Mouse (Mus musculus): ENCODE measurements around the gene Tmcc3.

Tmcc3 gene

DNA sequence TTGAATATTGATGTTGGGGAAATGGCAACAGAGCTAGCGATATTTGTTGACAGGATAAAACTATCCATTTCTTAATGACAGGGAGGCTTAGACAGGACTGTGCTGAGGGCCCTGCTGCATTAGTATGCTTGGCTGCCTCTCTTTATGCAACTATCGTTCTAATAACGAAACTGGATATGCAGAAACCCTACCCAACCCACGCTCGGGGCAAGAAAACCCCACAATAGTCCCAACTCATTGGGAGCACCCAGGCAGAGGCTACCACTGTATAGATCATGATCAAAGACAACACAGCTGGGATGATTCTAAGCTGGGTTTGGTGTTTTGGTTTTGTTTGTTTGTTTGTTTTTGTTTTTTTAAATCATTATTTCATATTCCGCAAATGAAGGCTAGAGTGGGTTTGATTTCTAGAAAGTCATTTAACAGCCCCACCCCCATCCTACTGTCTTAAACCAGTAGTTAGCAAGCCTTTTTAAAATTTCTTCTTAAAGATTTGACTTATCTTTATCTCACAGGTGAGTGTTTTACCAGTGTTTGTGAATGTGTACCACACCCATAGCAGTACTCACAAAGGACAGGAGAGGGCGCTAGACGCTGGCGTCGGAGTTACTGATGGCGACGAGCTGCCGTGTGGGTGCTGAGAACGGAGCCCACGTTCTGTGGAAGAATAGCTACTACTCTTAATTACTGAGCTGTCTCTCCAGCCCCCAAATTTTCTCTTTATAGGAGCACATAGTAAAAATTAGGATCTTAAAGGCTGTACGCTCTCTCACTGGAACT, 20.8 kb downstream of the Tmcc3 start:
- DNase-seq = no peak

DNA sequence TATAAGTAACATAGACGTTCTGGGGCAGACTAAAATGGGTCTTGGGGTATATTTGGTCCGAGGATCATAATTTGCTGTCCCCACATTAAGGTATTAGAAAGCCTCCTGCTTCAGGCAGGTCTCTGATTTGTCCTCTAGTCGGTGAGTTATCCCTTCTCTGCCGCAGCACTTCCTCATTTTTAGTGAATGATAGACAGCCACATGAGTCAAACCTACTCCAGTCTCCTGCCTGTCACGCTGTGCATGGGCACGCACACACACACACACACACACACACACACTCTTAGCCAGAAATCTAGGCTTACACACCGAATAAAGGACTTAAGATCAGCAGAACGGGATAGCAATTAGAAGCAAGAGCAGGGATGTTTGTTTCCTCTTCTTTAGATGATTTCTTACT, 21.6 kb downstream of the Tmcc3 start:
- DNase-seq = no peak

DNA sequence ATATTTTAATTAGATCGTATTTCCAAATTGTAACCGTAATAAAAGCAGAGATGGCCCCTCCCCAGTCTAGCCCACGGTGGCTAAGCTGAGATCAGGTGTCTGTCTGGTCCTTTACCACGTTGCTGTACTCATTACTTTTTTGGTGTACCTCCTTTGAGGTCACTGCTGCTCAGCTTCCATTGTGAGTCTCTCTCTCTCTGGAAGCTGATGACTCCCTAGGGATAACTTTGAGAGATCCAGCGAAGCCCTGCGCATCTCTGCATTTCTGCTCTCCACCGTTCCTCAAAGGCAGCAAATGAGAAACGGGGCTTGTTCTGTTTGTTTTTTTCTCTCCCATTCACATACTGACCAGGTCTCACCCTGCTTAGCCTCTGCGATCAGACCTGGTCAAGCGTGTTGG, 23.3 kb downstream of the Tmcc3 start:
- DNase-seq = no peak

DNA sequence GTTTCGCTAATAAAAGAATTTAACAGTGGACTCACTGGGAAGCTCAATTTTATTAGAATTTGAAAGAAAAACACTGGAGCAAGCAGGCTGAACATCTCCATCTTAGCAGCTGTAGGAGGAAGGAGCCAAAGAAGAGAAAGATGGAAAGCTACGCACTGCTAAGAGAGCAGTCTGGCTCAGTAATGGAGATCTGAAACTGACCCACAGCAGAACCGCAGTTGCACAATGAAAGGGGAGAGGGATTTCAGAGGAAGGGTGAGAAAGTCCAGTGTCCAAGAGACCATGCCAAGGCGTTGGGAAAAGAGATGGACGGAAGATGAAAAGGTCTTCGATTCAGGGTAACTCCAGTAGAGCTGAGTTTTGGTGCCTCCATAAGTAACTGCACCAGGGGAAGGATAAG, 24.3 kb downstream of the Tmcc3 start:
- no peak for DNase-seq

DNA sequence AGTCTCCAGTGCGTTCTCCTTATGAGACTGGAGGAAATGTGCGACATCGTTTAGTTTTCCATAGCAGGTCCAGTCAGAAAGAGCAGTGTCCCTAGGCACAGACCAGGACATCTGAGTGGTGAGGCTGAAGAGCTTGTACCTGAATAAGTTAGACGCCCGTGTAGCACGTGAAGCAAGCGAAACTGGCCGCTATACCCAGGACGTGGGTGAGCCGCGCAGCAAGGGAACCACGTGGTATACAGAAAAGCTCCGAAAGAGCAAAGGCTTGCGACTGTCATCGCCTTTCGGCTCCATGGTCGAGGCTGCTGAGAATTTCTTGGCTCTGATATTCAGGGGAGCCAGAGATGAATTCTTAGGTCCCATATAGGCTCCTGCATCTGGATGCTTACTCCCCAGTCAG, 29.8 kb downstream of the Tmcc3 start:
- no peak for DNase-seq

DNA sequence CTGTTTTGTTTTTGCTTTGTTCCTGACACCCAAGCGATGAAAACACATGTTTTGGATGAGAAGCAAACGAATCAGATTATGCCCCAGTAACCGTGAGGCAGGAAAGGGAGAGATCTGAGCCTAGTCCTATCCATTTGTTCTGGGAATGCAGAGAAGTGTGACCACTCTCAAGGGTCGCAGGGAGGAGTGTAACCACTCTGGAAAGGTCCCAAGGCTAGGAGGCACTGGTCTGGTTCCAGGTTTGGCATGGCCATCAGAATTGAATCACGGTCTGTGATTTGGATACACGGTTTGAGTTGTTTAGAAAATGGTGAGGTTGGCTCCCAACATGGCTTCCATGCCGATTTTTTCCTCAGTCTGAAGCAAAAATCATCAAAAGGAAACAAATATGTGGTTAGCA, 30.5 kb downstream of the Tmcc3 start:
- DNase-seq = no peak

DNA sequence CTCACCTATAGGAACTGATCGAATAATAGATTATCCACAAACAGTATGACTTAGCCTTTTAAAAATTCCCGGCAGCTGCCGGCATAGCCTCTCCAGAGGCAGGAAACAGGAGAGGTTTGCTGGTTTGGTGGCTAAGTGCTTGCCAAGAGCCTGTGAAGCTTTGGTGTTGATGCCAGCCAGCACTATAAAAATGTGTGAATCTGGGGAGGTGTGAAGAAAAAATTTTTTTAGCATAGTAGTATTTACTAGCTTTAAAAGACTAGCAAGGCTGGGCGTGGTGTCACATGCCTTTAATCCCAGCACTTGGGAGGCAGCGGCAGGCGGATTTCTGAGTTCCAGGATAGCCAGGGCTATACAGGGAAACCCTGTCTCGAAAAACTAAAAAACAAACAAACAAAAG, 31.8 kb downstream of the Tmcc3 start:
- no peak for DNase-seq

DNA sequence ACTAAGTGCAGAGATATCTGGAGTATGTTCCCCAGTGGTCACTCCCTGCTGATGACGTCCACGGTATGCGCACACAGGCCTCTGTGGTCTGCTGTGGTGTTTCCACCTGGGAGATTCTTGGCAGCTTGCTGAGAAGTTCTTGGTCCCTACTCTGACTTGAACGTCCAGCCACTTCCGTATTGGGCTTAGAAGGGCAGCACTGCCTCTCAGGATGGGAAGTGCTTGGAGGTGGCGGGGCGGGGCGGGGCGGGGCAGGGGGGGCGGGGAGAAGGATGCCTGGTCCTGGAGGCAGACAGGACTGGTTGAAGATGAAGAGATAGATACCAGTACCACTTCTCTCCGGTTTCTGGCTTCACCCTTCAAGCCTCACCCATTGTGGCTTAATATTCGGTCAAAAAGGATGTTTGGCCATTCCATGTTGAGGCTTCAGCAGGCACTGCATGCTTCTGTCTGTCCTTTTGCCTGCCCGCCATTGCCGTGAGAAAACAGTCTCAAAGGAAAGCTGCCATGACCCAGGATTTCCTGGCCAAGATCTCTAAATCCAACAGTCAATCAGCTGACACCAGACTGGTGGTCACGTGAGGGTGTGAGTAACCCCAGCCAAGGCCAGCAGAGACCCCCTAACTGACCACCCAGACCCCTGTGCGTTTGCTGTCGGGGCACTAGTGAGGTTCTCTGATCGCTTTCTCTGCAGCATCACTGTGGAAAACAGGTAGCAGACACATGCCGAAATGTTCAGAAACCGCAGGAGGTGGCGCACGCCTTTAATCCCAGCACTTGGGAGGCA, 33.1 kb downstream of the Tmcc3 start:
- no peak for DNase-seq

DNA sequence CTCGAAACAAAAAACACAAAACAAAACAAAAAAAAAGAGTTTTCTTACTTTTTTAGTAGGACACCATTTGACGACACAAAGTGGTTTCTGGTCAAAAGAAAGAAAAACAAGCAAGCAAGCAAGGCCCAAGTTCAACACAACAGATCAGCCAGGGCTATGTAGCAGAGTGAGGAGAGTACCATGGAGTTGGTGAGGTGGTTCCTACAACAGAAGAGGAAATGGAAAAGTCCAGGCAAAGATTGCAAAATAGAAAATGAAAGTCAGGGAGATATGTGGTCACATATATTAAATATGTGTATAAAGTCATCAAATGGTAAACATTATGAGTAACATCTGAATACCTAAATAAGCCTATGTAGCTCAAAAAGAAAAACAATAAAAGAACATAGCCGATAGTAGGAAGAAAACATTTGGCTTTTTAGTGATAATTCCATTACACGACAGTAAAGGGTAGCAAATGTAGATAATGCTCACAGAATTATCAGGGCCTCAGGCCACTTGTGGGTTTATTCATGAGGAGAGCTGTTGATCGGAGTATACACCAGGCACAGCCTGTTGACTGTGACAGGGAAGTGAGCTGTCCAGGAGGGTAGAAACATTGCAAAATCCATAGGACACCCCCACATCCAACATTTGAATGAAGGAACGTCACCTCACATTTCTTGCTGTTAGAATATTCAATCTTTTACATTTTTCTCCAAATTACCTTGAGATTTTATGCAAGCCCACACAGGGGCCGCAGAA, 33.9 kb downstream of the Tmcc3 start:
- no peak for DNase-seq

DNA sequence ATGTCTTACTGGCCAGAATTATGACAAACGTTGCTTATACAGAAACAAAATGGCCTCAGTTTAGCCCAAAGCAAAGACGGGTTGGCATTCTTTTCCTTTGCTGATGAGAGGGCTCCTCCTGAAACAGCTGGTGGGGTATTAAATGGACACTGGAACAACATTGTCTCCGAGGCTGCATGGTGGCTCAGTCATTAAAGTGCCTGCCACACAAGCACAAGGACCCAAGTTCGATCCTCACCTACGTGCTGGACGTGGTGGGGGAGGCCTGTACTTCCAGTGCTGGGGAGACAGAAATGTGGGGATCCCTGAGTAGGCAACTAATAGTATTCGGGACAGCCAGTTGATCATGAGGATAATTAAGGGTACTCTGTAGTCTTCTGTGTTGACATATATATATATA, 34.8 kb downstream of the Tmcc3 start:
- no peak for DNase-seq

DNA sequence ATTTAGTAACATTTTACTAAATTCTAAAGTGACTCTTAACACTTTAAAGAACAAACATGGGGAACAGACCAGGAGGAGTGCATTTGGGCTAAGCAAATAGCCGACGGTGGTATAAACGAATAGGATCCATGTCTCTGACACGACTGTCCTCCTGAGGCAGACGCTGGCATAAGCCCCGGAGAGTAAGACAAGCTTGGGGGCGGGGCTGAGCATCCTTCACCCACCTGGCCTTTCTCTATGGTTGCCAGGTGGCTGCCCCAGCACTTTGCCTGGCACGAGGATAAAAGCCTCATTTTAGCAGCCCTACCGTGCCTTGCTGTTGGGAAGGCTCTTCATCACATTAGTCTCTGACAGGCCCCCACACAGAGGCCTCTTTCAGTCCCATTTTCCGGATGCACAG, 35.5 kb downstream of the Tmcc3 start:
- DNase-seq = peak; percentile 12 to 20

DNA sequence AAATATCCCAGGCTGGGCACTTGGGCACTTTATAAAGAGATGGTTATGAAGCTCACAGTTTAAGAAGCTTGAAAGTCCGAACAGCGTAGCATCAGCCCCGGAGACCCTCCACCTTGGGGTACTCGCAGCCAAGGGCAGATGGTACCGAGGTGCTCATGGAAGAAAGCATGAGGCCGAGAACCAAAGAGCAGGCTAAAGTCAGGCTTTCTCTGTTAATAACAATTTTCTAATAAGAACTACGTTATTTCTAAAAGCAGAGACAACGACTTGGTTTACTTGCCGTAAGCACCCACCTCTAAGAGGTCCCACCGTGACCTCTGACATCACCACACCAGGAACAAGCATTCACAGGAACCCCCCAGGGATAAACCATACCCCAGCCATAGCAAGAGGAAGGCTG, 36.2 kb downstream of the Tmcc3 start:
- DNase-seq = no peak

DNA sequence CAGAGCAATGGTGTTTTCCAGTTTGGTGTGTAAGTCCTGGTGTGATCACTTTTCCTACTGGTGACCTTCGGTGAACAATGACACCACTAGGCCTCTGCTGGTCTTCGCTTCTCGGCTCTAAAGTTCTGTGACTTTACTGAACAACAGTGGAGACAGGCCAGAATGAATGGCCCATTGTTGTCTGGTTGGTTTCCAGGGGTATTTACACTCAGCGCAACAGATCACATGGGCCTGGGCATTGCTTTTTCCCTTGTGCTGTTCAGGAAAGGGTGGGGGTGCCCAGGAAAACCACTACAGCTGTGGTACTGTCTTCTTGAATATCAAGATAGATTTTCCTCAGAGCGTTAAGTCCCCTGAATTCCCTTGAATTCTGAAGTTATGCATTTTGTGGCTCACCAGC, 38.5 kb downstream of the Tmcc3 start:
- no peak for DNase-seq

DNA sequence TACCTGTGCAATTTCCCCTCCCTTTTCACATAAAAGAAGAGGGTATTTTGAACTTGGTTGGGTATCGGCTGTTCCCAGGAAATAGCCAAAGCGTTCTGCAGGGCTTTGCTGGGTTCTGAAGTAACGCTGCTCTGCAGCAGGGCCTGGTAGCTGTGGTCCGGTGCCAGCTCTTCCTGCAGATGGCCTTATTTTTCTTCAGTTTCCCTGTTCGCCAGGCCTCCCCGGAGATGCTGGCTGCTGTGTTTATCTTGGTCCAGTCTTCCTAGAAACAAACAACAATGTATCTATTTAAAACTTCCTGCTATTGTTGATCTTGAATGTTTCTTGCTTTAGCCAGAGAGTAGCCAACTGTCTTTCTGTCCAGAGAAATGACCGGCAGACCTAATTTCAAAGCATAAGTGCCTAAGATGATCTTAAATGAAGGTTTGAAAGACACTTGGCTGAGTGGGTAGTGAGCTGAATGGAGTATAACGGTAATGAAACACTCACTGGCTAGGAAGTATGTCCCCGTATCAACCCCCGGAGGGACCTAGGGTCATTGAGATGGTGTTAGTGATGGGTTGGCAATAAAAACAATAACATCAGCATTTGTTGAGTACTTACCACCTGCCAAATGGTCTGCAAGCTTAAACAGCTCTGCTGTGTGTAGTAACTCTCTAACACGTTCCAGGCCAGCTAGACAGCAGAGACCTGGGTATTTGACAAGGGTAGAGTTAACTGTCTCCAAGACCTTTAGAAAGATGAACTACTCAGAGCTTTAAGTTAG, 39.3 kb downstream of the Tmcc3 start:
- DNase-seq = peak; percentile 57 to 60

DNA sequence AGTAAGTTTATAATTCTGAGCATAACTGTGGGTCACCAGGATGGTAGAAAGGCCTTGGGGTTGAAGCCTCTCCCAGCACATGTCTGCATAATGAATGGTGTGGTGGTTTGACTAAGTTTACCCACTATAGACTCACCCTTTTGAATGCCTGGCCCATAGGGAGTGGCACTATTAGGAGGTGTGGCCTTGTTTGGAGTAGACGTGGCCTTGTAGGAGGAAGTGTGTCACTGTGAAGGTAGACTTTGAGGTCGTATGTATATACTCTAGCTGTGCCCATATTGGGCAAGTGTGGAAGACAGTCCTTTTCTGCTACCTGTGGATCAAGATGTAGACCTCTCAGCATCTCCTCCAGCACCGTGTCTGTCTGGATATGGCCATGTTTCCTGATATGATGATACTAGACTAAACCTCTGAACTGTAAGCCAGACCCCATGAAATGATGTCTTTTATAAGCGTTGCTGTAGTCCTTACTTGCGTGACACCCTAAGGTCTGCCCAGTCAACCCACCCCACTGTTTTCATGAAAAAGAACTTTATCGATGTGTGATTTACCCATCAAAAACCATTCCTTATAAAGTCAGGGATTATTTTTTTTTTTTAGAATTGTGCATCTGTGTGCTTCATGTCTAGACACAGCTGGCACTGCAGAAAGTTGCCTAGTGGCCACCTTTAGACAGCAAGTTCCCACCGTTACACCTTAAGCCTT, 40.6 kb downstream of the Tmcc3 start:
- DNase-seq = no peak

DNA sequence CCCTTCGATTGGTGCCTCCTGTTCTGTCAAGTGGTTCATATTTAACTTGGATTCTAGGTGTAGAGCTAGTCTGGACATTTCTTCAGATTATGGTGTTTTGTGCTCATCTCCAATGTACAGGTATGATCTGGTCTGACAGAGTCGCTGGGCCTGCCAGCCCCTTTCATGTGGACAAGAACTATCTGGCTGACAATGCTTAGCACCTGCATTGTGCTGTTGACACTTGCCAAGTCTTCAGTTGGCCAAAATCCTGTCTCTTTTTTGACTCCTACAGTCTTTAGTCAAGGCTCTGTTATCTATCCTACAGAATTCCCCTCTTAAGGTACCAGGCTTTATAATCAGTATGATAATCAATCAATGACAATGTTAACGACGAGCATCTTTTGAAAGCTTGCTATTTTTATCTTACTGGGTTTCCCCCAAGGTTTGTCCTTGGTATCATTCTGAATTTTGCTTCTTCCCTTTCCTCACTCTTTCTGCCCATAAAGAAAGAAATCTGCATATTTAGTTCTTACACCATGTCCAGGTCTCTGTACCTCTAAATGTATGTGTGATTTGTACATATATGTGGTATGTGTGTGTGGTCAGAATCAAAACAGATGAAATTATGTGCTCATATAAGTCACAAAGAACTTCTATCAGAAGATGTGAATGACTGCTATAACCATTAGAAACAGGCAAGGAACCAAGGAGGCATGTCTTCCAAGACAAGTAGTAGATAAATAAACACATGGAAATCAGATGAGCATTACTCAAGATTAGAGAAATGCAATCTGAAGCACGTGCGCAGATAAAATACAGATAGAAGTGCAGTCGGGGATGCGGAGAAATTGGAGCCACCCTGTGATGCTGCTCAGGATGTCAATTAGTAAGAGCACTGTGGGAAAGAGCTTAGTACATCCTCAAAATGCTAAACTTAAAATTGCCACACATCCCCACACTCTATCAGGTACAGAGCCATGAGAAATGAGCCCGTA, 41.4 kb downstream of the Tmcc3 start:
- DNase-seq = no peak

DNA sequence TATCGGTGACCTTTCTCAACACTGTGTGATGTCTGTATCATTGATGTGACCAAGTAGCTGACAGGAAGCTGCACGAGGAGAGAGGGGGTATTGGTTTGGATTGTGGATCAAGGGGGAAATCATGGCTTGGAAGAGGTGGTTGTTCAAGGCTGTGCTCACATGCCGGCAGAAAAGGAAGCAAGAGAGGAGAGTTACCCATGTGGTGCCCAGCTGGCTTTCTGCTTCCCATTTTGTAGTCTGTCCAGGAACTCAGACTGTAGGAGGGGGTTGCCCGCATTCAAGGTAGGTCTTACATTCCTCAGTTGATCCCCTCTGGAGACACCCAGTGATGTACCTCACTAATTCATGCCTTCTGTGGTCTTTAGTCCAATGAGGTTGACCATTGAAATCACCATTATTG, 42.3 kb downstream of the Tmcc3 start:
- no peak for DNase-seq

DNA sequence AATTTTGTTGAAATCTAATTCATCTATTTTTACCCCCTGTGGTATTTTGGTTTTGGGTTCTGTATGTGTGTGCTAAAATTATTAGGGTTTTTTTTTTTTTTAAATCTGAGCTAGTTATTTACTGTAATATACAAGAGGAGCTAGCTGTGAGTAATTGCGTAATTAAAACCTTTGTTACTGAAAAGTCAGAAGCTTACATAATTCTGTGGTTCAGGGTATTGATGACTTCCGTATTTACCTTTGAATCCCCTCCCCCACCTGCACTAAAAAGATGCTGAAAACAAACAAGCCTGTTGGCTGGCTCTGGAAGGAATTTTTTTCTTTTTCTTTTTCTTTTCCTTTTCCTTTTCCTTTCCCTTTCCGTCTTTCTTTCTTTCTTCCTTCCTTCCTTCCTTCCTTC, 42.7 kb downstream of the Tmcc3 start:
- no peak for DNase-seq

DNA sequence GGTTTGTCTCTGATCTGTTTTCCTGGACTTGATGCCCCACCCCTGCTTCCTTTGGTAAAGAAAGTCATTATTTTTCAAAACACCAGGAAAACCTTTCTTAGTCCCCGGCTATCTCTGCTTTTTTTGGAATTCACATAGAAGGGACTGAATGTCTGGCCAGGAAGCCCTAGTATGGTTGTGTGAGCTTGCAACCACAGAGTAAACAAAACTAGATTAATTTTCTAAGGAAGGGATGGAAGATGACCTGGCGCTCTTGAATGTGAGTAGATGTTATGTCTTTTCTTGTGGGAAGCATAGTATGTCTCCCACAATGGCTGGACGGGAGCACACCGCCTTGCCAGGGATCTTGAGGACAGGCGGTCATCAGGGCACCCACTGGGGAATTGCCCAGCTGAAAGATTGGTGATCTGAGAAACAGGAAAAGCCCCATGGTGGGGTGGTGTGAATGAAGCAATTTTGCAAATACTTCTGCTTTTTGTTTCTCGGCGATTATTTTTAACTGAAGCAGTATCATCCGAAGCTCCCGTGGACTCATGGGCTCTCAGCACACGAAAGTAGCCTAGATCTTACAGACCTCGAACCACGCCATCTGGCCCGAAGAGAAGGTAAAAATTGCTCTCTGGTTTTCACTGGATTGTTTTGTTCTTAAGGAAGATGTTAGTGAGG, 44.9 kb downstream of the Tmcc3 start:
- no peak for DNase-seq

DNA sequence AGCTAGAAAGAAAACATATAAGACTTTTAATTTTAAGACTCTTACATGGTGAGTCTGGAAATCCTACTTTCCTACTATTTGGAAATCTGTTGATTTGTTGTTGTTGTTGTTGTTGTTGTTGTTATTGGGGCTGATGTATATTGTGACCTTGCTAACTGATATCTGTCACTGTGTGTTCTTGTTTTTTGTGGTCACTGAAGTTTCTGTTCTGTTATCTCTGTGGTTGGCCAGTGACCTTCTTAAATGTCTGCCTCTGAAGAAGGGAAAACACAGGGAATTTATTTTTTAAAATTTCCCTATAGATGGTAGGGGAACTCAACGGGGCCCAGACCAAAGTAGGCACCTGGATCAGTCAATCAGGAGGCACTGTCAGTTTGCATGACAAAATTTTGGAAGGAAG, 48.9 kb downstream of the Tmcc3 start:
- DNase-seq = no peak

DNA sequence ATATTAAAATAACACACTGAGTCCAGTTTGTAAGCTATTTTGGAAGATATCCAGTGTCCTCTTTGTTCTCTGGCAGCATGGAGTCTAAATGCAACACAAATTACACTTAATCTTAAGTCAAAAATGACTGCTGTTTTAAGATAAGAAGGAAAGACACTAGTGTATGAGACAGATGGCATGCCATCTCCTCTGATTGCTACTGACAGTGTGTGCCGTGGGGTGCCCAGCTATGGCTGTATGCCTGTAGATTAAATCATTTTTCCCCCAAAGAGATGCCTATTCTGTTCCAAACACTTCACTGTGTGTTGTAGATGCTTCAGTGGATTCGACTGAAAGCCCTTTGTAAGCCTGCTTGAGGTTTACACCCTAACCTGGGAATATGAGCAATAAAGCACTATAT, 59.5 kb downstream of the Tmcc3 start:
- DNase-seq = peak; percentile 35 to 51
